Mouse (Mus musculus) midbrain, embryonic 16.5 days (tissue): ENCODE results near the gene Rtcb. TPM values are rescaled to one million over a fixed set of nuclear protein-coding genes. Genes with fewer than 3 reads are reported as not detected.
A peak's percentile ranks its signal among the peaks of the same experiment; 100 is the strongest.

ENCODE experiments used
- ATAC-seq: fragments of 200-750 bp; cut with Nextera tagmentation; 2 replicates; pipeline ENCODE4 v1.8.0; 2017; ENCODE audit warnings: moderate TSS enrichment
- H3K27ac ChIP-seq: fragments of 300-500 bp; sonication (generic); 2 replicates; pipeline ENCODE4 v1.5.1; 2014; ENCODE audit warnings: mild to moderate bottlenecking, low read length, mixed read lengths
- H3K27me3 ChIP-seq: fragments of 300-500 bp; sonication (generic); 2 replicates; pipeline ENCODE4 v1.6.1; 2014; ENCODE audit warnings: low read depth, low read length, mixed read lengths; ENCODE audit not compliant: control insufficient read depth, insufficient read depth
- H3K36me3 ChIP-seq: fragments of 300-500 bp; sonication (generic); 2 replicates; pipeline ENCODE4 v1.6.1; 2014; ENCODE audit warnings: mild to moderate bottlenecking, low read length, moderate library complexity, mixed read lengths; ENCODE audit not compliant: control insufficient read depth, insufficient read depth
- H3K4me1 ChIP-seq: fragments of 300-500 bp; sonication (generic); 2 replicates; pipeline ENCODE4 v1.6.1; 2014; ENCODE audit warnings: mild to moderate bottlenecking, low read length, mixed read lengths; ENCODE audit not compliant: control insufficient read depth, insufficient read depth
- H3K4me2 ChIP-seq: fragments of 300-500 bp; sonication (generic); 2 replicates; pipeline ENCODE4 v1.6.1; 2014; ENCODE audit warnings: mild to moderate bottlenecking, low read length, mixed read lengths
- H3K4me3 ChIP-seq: fragments of 300-500 bp; sonication (generic); 2 replicates; pipeline ENCODE4 v1.5.1; 2014; ENCODE audit warnings: low read depth, mild to moderate bottlenecking, low read length, moderate library complexity, mixed read lengths
- H3K9ac ChIP-seq: fragments of 300-500 bp; sonication (generic); 2 replicates; pipeline ENCODE4 v1.6.1; 2014; ENCODE audit warnings: low read depth, low read length, mixed read lengths
- H3K9me3 ChIP-seq: fragments of 300-500 bp; sonication (generic); replicated peaks from 2 replicates; pipeline ENCODE4 v1.6.1; 2014; ENCODE audit warnings: mild to moderate bottlenecking, low read length, mixed read lengths; ENCODE audit not compliant: control insufficient read depth, poor library complexity, severe bottlenecking
- WGBS: fragments of 180-500 bp; shearing (Covaris S2); extraction: QIAGEN DNeasy Blood & Tissue Kit; methylation state at CpG from one replicate; pipeline ENCODE4 v1.1.7; 2014; 5-methylcytosine and 5-hydroxymethylcytosine counted together
- polyA plus RNA-seq: library from polyadenylated mRNA; unstranded; fragments of >200 nt; fragmentation: Nextera tagmentation; extraction: Ambion mirVana; gene quantifications from 2 replicates; pipeline ENCODE4 v1.2.1, GENCODE M21; 2015

The Rtcb gene
- 176 and 183 TPM in 2 replicates for polyA plus RNA-seq

GRCm38 (mm10) chr10:85957464-85957950 is at the start of gene Rtcb:
Gene Rtcb, minus strand, starts transcription at chr10:85957823.
- peak within 1 kb of the TSS; percentile 68 for H3K27ac ChIP-seq
- H3K27me3 ChIP-seq, result no peaks in the 10 kb centered on the region; the same call in 1 of the 2 replicates
- H3K36me3 ChIP-seq, result no peaks in the 10 kb centered on the region
- peak within 1 kb of the TSS; percentile 68 for H3K4me3 ChIP-seq
- WGBS, result under 1% methylated on average over 38 of the region's 38 CpGs
- peak within 1 kb of the TSS; percentile 89 for H3K4me2 ChIP-seq
- peak; percentile 95 for ATAC-seq
- peak within 1 kb of the TSS; percentile 83 for H3K9ac ChIP-seq
- peaks cover 11% of the 10 kb centered on the region for H3K4me1 ChIP-seq
- H3K9me3 ChIP-seq, result no peaks in the 10 kb centered on the region

GRCm38 (mm10) chr10:86006455-86006854 is 48.8 kb upstream of the Rtcb start:
- ATAC-seq, result no peak
- Histone ChIP-seq H3K4me3 (no peak overlapping the region), H3K4me1 (no peaks in the 10 kb centered on the region), H3K36me3 (no peaks in the 10 kb centered on the region), H3K27ac (no peak overlapping the region), H3K27me3 (no peaks in the 10 kb centered on the region), H3K9me3 (no peaks in the 10 kb centered on the region), H3K4me2 (no peak overlapping the region), H3K9ac (no peak overlapping the region)
- 67% methylated on average over 5 of the region's 5 CpGs for WGBS

- H3K9me3 ChIP-seq, result no peaks in the 10 kb centered on the region
- ATAC-seq, result no peak
- H3K4me3 ChIP-seq, result no peak overlapping the region
- no peak overlapping the region for H3K27ac ChIP-seq
- H3K4me2 ChIP-seq, result no peak overlapping the region
- 94% methylated on average over 4 of the region's 4 CpGs for WGBS
- no peaks in the 10 kb centered on the region for H3K36me3 ChIP-seq
- no peaks in the 10 kb centered on the region for H3K27me3 ChIP-seq
- H3K4me1 ChIP-seq, result no peaks in the 10 kb centered on the region
- H3K9ac ChIP-seq, result no peak overlapping the region
Measured at GRCm38 (mm10) chr10:86000447-86000846, 42.8 kb upstream of the Rtcb start.

GRCm38 (mm10) chr10:85994543-85995104 is 37.0 kb upstream of the Rtcb start:
- no peak for ATAC-seq
- Histone ChIP-seq H3K36me3 (no peaks in the 10 kb centered on the region), H3K4me2 (no peak overlapping the region), H3K9me3 (no peaks in the 10 kb centered on the region), H3K27me3 (no peaks in the 10 kb centered on the region), H3K4me3 (no peak overlapping the region), H3K4me1 (no peaks in the 10 kb centered on the region), H3K27ac (no peak overlapping the region), H3K9ac (no peak overlapping the region)
- WGBS, result 91% methylated on average over 5 of the region's 5 CpGs

GRCm38 (mm10) chr10:85993836-85994235 is 36.2 kb upstream of the Rtcb start:
- H3K9ac ChIP-seq, result no peak overlapping the region
- no peaks in the 10 kb centered on the region for H3K9me3 ChIP-seq
- no peak overlapping the region for H3K4me3 ChIP-seq
- no peaks in the 10 kb centered on the region for H3K36me3 ChIP-seq
- no peak overlapping the region for H3K4me2 ChIP-seq
- 90% methylated on average over 9 of the region's 9 CpGs for WGBS
- ATAC-seq, result no peak
- H3K27me3 ChIP-seq, result no peaks in the 10 kb centered on the region
- no peaks in the 10 kb centered on the region for H3K4me1 ChIP-seq
- H3K27ac ChIP-seq, result no peak overlapping the region

GRCm38 (mm10) chr10:85992412-85992811 is 34.8 kb upstream of the Rtcb start:
- WGBS, result 90% methylated on average over 4 of the region's 4 CpGs
- Histone ChIP-seq H3K9me3 (no peaks in the 10 kb centered on the region), H3K27me3 (no peaks in the 10 kb centered on the region), H3K27ac (no peak overlapping the region), H3K36me3 (no peaks in the 10 kb centered on the region), H3K4me2 (no peak overlapping the region), H3K4me1 (no peaks in the 10 kb centered on the region), H3K9ac (no peak overlapping the region), H3K4me3 (no peak overlapping the region)
- no peak for ATAC-seq

GRCm38 (mm10) chr10:85989412-85990115 is 31.9 kb upstream of the Rtcb start:
- H3K9me3 ChIP-seq, result no peaks in the 10 kb centered on the region
- no peak overlapping the region for H3K4me2 ChIP-seq
- no peaks in the 10 kb centered on the region for H3K27me3 ChIP-seq
- no peaks in the 10 kb centered on the region for H3K36me3 ChIP-seq
- H3K4me1 ChIP-seq, result no peaks in the 10 kb centered on the region
- no peak for ATAC-seq
- no peak overlapping the region for H3K27ac ChIP-seq
- 81% methylated on average over 6 of the region's 6 CpGs for WGBS
- H3K9ac ChIP-seq, result no peak overlapping the region
- no peak overlapping the region for H3K4me3 ChIP-seq

- no peak for ATAC-seq
- H3K9me3 ChIP-seq, result no peaks in the 10 kb centered on the region
- no peaks in the 10 kb centered on the region for H3K36me3 ChIP-seq
- no peak overlapping the region for H3K9ac ChIP-seq
- H3K4me2 ChIP-seq, result no peak overlapping the region
- no peaks in the 10 kb centered on the region for H3K4me1 ChIP-seq
- H3K27ac ChIP-seq, result no peak overlapping the region
- H3K4me3 ChIP-seq, result no peak overlapping the region
- 84% methylated on average over 4 of the region's 4 CpGs for WGBS
- no peaks in the 10 kb centered on the region for H3K27me3 ChIP-seq
Measured at GRCm38 (mm10) chr10:85972915-85973314, 15.3 kb upstream of the Rtcb start.

GRCm38 (mm10) chr10:85971826-85972225 is 14.2 kb upstream of the Rtcb start:
- no peak overlapping the region for H3K9ac ChIP-seq
- no peak overlapping the region for H3K4me2 ChIP-seq
- H3K4me1 ChIP-seq, result no peaks in the 10 kb centered on the region
- no peak overlapping the region for H3K4me3 ChIP-seq
- H3K27me3 ChIP-seq, result no peaks in the 10 kb centered on the region
- H3K9me3 ChIP-seq, result no peaks in the 10 kb centered on the region
- no peaks in the 10 kb centered on the region for H3K36me3 ChIP-seq
- no peak for ATAC-seq
- no peak overlapping the region for H3K27ac ChIP-seq
- 91% methylated on average over 9 of the region's 9 CpGs for WGBS
